Mouse (Mus musculus): ENCODE data around the gene Ankrd24. TPM values are rescaled to one million over a fixed set of nuclear protein-coding genes. Genes with fewer than 3 reads are reported as not detected.

The Ankrd24 gene
- 56.0 TPM for polyA plus RNA-seq (2015; fragmentation: Illumina TruSeq; extraction: RNeasy Lipid Tissue Mini Kit (QIAGEN cat#74804); ENCODE audit: low read depth, low replicate concordance)

GRCm38 (mm10) chr10:81628390-81628789 is at the start of gene Ankrd24:
TSS of gene Ankrd24 (plus strand) at chr10:81628540.

GRCm38 (mm10) chr10:81600738-81601203 is 27.6 kb upstream of the Ankrd24 start, which contains the start of gene Tle6:
TSS of gene Tle6 (minus strand) at chr10:81601073.

GRCm38 (mm10) chr10:81605974-81606751 is 22.2 kb upstream of the Ankrd24 start, which contains the start of gene BC025920:
TSS of gene BC025920 (plus strand) at chr10:81606270.

GRCm38 (mm10) chr10:81626994-81627835 is 1.1 kb upstream of the Ankrd24 start, which contains the start of gene Sirt6:
TSS of gene Sirt6 (minus strand) at chr10:81627797.

GRCm38 (mm10) chr10:81648803-81649775 is 20.7 kb downstream of the Ankrd24 start, which contains the start of gene Gm10778:
TSS of gene Gm10778 (plus strand) at chr10:81649059.

Other genes starting within 250 kb of the Ankrd24 start
- gene Dohh, start 244.1 kb upstream of the Ankrd24 start, polyA plus RNA-seq (2015; fragmentation: Illumina TruSeq; extraction: RNeasy Lipid Tissue Mini Kit (QIAGEN cat#74804); ENCODE audit: low read depth, low replicate concordance): 94.1 TPM
- gene Gm48551, start 244.1 kb upstream of the Ankrd24 start, polyA plus RNA-seq (2015; fragmentation: Illumina TruSeq; extraction: RNeasy Lipid Tissue Mini Kit (QIAGEN cat#74804); ENCODE audit: low read depth, low replicate concordance): 5.0 TPM
- 3.5 TPM for gene Gm48552, start 239.5 kb upstream of the Ankrd24 start, polyA plus RNA-seq (2015; fragmentation: Illumina TruSeq; extraction: RNeasy Lipid Tissue Mini Kit (QIAGEN cat#74804); ENCODE audit: low read depth, low replicate concordance)
- gene Smim24, start 235.5 kb upstream of the Ankrd24 start, polyA plus RNA-seq (2015; fragmentation: Illumina TruSeq; extraction: RNeasy Lipid Tissue Mini Kit (QIAGEN cat#74804); ENCODE audit: low read depth, low replicate concordance): 2.5 TPM
- gene Nfic, start 172.9 kb upstream of the Ankrd24 start, polyA plus RNA-seq (2015; fragmentation: Illumina TruSeq; extraction: RNeasy Lipid Tissue Mini Kit (QIAGEN cat#74804); ENCODE audit: low read depth, low replicate concordance): 52.1 TPM
- gene Celf5, start 145.8 kb upstream of the Ankrd24 start, polyA plus RNA-seq (2015; fragmentation: Illumina TruSeq; extraction: RNeasy Lipid Tissue Mini Kit (QIAGEN cat#74804); ENCODE audit: low read depth, low replicate concordance): 123 TPM
- gene Ncln, start 132.1 kb upstream of the Ankrd24 start, polyA plus RNA-seq (2015; fragmentation: Illumina TruSeq; extraction: RNeasy Lipid Tissue Mini Kit (QIAGEN cat#74804); ENCODE audit: low read depth, low replicate concordance): 61.7 TPM
- 0.61 TPM for gene S1pr4, start 128.4 kb upstream of the Ankrd24 start, polyA plus RNA-seq (2015; fragmentation: Illumina TruSeq; extraction: RNeasy Lipid Tissue Mini Kit (QIAGEN cat#74804); ENCODE audit: low read depth, low replicate concordance)
- gene Gna15, start 104.3 kb upstream of the Ankrd24 start, polyA plus RNA-seq (2015; fragmentation: Illumina TruSeq; extraction: RNeasy Lipid Tissue Mini Kit (QIAGEN cat#74804); ENCODE audit: low read depth, low replicate concordance): 1.9 TPM
- gene Gna11, start 83.3 kb upstream of the Ankrd24 start, polyA plus RNA-seq (2015; fragmentation: Illumina TruSeq; extraction: RNeasy Lipid Tissue Mini Kit (QIAGEN cat#74804); ENCODE audit: low read depth, low replicate concordance): 82.4 TPM
- 686 TPM for gene Aes, start 69.1 kb upstream of the Ankrd24 start, polyA plus RNA-seq (2015; fragmentation: Illumina TruSeq; extraction: RNeasy Lipid Tissue Mini Kit (QIAGEN cat#74804); ENCODE audit: low read depth, low replicate concordance)
- gene Tle2, start 54.0 kb upstream of the Ankrd24 start, polyA plus RNA-seq (2015; fragmentation: Illumina TruSeq; extraction: RNeasy Lipid Tissue Mini Kit (QIAGEN cat#74804); ENCODE audit: low read depth, low replicate concordance): 28.6 TPM
- 9.8 TPM for gene Tle6, start 27.5 kb upstream of the Ankrd24 start, polyA plus RNA-seq (2015; fragmentation: Illumina TruSeq; extraction: RNeasy Lipid Tissue Mini Kit (QIAGEN cat#74804); ENCODE audit: low read depth, low replicate concordance)
- gene BC025920, start 22.3 kb upstream of the Ankrd24 start, polyA plus RNA-seq (2015; fragmentation: Illumina TruSeq; extraction: RNeasy Lipid Tissue Mini Kit (QIAGEN cat#74804); ENCODE audit: low read depth, low replicate concordance): 4.6 TPM
- 17.1 TPM for gene Sirt6, start 743 bp upstream of the Ankrd24 start, polyA plus RNA-seq (2015; fragmentation: Illumina TruSeq; extraction: RNeasy Lipid Tissue Mini Kit (QIAGEN cat#74804); ENCODE audit: low read depth, low replicate concordance)
- 6.6 TPM for gene Gm10778, start 20.5 kb downstream of the Ankrd24 start, polyA plus RNA-seq (2015; fragmentation: Illumina TruSeq; extraction: RNeasy Lipid Tissue Mini Kit (QIAGEN cat#74804); ENCODE audit: low read depth, low replicate concordance)
- gene Zfp433, start 76.3 kb downstream of the Ankrd24 start, polyA plus RNA-seq (2015; fragmentation: Illumina TruSeq; extraction: RNeasy Lipid Tissue Mini Kit (QIAGEN cat#74804); ENCODE audit: low read depth, low replicate concordance): 9.5 TPM
- 18.6 TPM for gene Gm3055, start 142.6 kb downstream of the Ankrd24 start, polyA plus RNA-seq (2015; fragmentation: Illumina TruSeq; extraction: RNeasy Lipid Tissue Mini Kit (QIAGEN cat#74804); ENCODE audit: low read depth, low replicate concordance)
- 2.2 TPM for gene Gm4767, start 183.6 kb downstream of the Ankrd24 start, polyA plus RNA-seq (2015; fragmentation: Illumina TruSeq; extraction: RNeasy Lipid Tissue Mini Kit (QIAGEN cat#74804); ENCODE audit: low read depth, low replicate concordance)
- 6.1 TPM for gene Gm32687, start 235.4 kb downstream of the Ankrd24 start, polyA plus RNA-seq (2015; fragmentation: Illumina TruSeq; extraction: RNeasy Lipid Tissue Mini Kit (QIAGEN cat#74804); ENCODE audit: low read depth, low replicate concordance)

All from brain, adult 10 weeks (tissue).